Mouse (Mus musculus): ENCODE data around the gene Col4a3. TPM values are rescaled to one million over a fixed set of nuclear protein-coding genes. Genes with fewer than 3 reads are reported as not detected.

The Col4a3 gene
- total RNA-seq, 2 experiments from 2014 or later, result 2.8 to 3.5 TPM

GRCm38 (mm10) chr1:82603198-82603950 is 16.7 kb downstream of the Col4a3 start:
- intact Hi-C loops (cut with DNase I), result no loop called here
- no peak for DNase-seq

GRCm38 (mm10) chr1:82605347-82605746 is 18.6 kb downstream of the Col4a3 start:
- DNase-seq, result no peak
- intact Hi-C loops (cut with DNase I), result no loop called here

GRCm38 (mm10) chr1:82605856-82606255 is 19.1 kb downstream of the Col4a3 start:
- intact Hi-C loops (cut with DNase I), result no loop called here
- no peak for DNase-seq

GRCm38 (mm10) chr1:82608646-82609262 is 22.0 kb downstream of the Col4a3 start:
- no peak for DNase-seq
- intact Hi-C loops (cut with DNase I), result no loop called here

GRCm38 (mm10) chr1:82612061-82612660 is 25.4 kb downstream of the Col4a3 start:
- no peak for DNase-seq
- intact Hi-C loops (cut with DNase I), result no loop called here

GRCm38 (mm10) chr1:82618001-82618400 is 31.3 kb downstream of the Col4a3 start:
- intact Hi-C loops (cut with DNase I), result no loop called here
- no peak for DNase-seq

GRCm38 (mm10) chr1:82618592-82618991 is 31.9 kb downstream of the Col4a3 start:
- intact Hi-C loops (cut with DNase I), result no loop called here
- DNase-seq, result no peak

- intact Hi-C loops (cut with DNase I), result no loop called here
- DNase-seq, result no peak
These were observed 33.3 kb downstream of the Col4a3 start for GRCm38 (mm10) chr1:82619981-82620380.

GRCm38 (mm10) chr1:82624934-82625333 is 38.2 kb downstream of the Col4a3 start:
- no peak for DNase-seq

GRCm38 (mm10) chr1:82625474-82625873 is 38.8 kb downstream of the Col4a3 start:
- intact Hi-C loops (cut with DNase I), result no loop called here
- no peak for DNase-seq

More at GRCm38 (mm10) chr1:82624934-82625333, 38.2 kb downstream of the Col4a3 start:
- intact Hi-C loops (cut with DNase I), result no loop called here

- no peak for DNase-seq
- intact Hi-C loops (cut with DNase I), result no loop called here
These were observed 40.9 kb downstream of the Col4a3 start for GRCm38 (mm10) chr1:82627652-82628051.

- intact Hi-C loops (cut with DNase I), result no loop called here
- no peak for DNase-seq
These were observed 42.8 kb downstream of the Col4a3 start for GRCm38 (mm10) chr1:82629495-82629894.

- DNase-seq, result no peak
- intact Hi-C loops (cut with DNase I), result no loop called here
These were observed 44.6 kb downstream of the Col4a3 start for GRCm38 (mm10) chr1:82631169-82631792.

GRCm38 (mm10) chr1:82634545-82635253 is 48.0 kb downstream of the Col4a3 start:
- intact Hi-C loops (cut with DNase I), result no loop called here
- DNase-seq, result peak; percentile 46 to 65

- DNase-seq, result no peak
- intact Hi-C loops (cut with DNase I), result no loop called here
These were observed 48.5 kb downstream of the Col4a3 start for GRCm38 (mm10) chr1:82635254-82635620.

- intact Hi-C loops (cut with DNase I), result no loop called here
- peak in 1 of 2 experiments; percentile 24 for DNase-seq
These were observed 49.6 kb downstream of the Col4a3 start for GRCm38 (mm10) chr1:82636321-82636720.

GRCm38 (mm10) chr1:82637414-82637813 is 50.7 kb downstream of the Col4a3 start:
- no peak for DNase-seq
- intact Hi-C loops (cut with DNase I), result no loop called here

GRCm38 (mm10) chr1:82638428-82638827 is 51.7 kb downstream of the Col4a3 start:
- no peak for DNase-seq
- intact Hi-C loops (cut with DNase I), result no loop called here

- intact Hi-C loops (cut with DNase I), result loop anchor here (5.0 kb wide), 3 partner anchors 69 to 1324 kb away; no protein-coding TSS in a partner anchor
- DNase-seq, result peak; percentile 71 to 84
These were observed 54.7 kb downstream of the Col4a3 start for GRCm38 (mm10) chr1:82641316-82641987.

- no peak for DNase-seq
- intact Hi-C loops (cut with DNase I), result no loop called here
These were observed 61.3 kb downstream of the Col4a3 start for GRCm38 (mm10) chr1:82647989-82648388.
